Mouse (Mus musculus): ENCODE measurements at regions not wholly inside any gene's neighbourhood (a gene's known extent, or its start where the extent isn't known, plus 50 kb on each side); places are given as distances from the start of the nearest gene placed in this dataset.

DNA sequence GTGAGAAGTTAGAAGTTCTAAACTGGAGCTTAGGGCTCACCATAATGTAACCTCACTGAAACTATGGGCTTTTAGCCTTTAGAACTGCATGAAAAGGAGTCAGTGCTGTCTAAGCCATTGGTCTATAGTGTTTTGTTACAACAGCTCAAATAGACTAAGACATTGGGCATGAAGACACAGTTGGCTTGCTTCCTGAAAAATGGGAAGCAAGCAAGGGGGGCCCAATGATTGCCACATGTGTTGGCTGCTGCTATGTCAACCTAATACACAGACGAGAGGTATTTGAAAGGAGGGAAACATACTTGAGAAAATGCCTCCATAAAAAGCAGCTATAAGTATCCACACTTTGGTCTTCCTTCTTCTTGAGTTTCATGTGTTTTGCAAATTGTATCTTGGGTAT lies 935.5 kb upstream of the Car8 start:
- Histone ChIP-seq H3K4me1 (ENCODE audit: control insufficient read depth, insufficient read depth, insufficient read length, low read length) (no peaks in the 10 kb centered on the region), H3K27me3 (ENCODE audit: control insufficient read depth, insufficient read depth, low read length) (no peaks in the 10 kb centered on the region), H3K36me3 (ENCODE audit: control insufficient read depth, insufficient read depth, low read length) (no peaks in the 10 kb centered on the region), H3K4me3 (ENCODE audit: low read depth, low read length) (no peak overlapping the region), H3K27ac (ENCODE audit: insufficient read depth, low read depth, low read length) (no peak overlapping the region)
- TF ChIP-seq CTCF (IDR thresholded peaks at IDR 0.05; ENCODE audit: extremely low read depth, insufficient read length, insufficient replicate concordance, low read depth, low read length) (no peak), POLR2A (IDR thresholded peaks at IDR 0.05; ENCODE audit: low read depth, low read length) (no peak)
- 58% methylated on average over 1 of the region's 1 CpGs for WGBS

DNA sequence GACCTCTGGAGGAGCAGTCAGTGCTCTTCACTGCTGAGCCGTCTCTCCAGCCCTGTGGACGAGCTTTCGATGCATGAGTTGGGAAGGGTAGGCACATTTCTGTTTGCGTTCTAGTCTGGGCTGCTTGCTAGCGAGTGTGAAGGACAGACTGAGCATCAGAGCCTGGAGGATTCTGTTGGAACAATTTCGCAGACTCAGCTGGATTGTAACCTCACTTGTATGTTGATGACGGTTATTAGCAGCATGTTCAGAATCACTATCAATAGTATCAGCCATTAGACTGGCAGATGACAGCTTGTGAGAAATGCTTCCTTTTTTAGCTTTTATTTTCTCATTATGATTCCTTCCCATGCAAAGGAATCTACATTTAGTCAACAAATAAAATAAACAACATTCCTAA lies 923.5 kb upstream of the Car8 start:
- Histone ChIP-seq H3K27me3 (ENCODE audit: control insufficient read depth, insufficient read depth, low read length) (no peaks in the 10 kb centered on the region), H3K4me1 (ENCODE audit: control insufficient read depth, insufficient read depth, insufficient read length, low read length) (no peaks in the 10 kb centered on the region), H3K4me3 (ENCODE audit: low read depth, low read length) (no peak overlapping the region), H3K27ac (ENCODE audit: insufficient read depth, low read depth, low read length) (no peak overlapping the region), H3K36me3 (ENCODE audit: control insufficient read depth, insufficient read depth, low read length) (no peaks in the 10 kb centered on the region)
- WGBS = 82% methylated on average over 7 of the region's 7 CpGs
- TF ChIP-seq POLR2A (IDR thresholded peaks at IDR 0.05; ENCODE audit: low read depth, low read length) = no peak
- TF ChIP-seq CTCF (IDR thresholded peaks at IDR 0.05; ENCODE audit: extremely low read depth, insufficient read length, insufficient replicate concordance, low read depth, low read length) = no peak

DNA sequence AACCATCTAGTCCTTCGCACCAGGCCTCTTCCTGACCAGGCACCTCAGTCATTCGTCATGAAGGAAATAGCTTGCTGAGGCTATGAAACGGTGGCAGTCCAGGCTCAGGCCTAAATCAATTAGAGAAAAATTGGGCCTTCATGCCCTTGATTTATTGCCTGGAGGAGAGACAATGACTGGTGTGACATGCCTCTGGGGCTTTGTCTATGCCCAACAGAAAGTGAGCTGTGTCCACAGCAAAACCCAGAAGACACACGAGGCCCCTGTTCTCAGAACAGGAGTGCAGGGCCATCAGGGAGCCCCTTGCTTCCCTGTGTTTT lies 922.9 kb upstream of the Car8 start:
- TF ChIP-seq POLR2A (IDR thresholded peaks at IDR 0.05; ENCODE audit: low read depth, low read length) = no peak
- no peak for TF ChIP-seq CTCF (IDR thresholded peaks at IDR 0.05; ENCODE audit: extremely low read depth, insufficient read length, insufficient replicate concordance, low read depth, low read length)
- no peaks in the 10 kb centered on the region for H3K27me3 ChIP-seq (ENCODE audit: control insufficient read depth, insufficient read depth, low read length)
- H3K27ac ChIP-seq (ENCODE audit: insufficient read depth, low read depth, low read length) = no peak overlapping the region
- H3K4me1 ChIP-seq (ENCODE audit: control insufficient read depth, insufficient read depth, insufficient read length, low read length) = no peaks in the 10 kb centered on the region
- WGBS = 60% methylated on average over 4 of the region's 4 CpGs
- no peaks in the 10 kb centered on the region for H3K36me3 ChIP-seq (ENCODE audit: control insufficient read depth, insufficient read depth, low read length)
- no peak overlapping the region for H3K4me3 ChIP-seq (ENCODE audit: low read depth, low read length)

DNA sequence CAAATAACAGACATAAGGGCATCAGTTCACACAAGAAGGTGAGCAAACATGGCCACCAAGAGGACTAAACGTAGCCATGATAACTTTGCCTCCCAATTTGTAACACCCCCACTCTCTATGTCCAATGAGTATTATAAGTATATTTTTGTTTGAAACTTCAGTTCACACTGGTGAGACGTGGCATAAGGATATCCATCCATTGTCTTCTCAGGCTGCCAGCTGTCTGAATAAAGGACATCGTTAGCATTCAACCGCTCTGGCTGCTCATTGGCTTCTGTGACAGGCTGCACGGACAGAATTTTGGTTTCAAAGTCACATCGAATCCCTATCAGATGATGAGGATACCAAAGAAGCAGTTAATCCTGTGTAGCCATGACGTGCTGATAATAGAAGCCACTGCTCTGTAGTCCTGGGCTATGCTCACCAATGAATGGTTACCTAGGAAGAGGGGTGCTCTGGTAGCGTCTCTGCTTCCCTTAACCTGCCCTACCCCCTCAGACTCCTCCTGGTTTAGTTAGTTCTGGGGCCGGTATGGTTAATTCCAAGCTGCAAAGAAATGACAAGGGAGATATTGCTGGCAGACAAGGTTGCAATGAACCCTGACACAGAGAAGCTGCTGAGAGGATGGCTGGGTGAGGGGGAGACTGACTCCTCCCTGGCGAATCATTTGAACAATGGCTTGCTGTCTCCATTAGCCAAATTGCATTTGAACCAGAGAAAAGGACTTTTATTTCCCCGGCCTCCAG lies 922.4 kb upstream of the Car8 start:
- 79% methylated on average over 11 of the region's 11 CpGs for WGBS
- Histone ChIP-seq H3K4me3 (ENCODE audit: low read depth, low read length) (no peak overlapping the region), H3K27ac (ENCODE audit: insufficient read depth, low read depth, low read length) (no peak overlapping the region), H3K36me3 (ENCODE audit: control insufficient read depth, insufficient read depth, low read length) (no peaks in the 10 kb centered on the region), H3K4me1 (ENCODE audit: control insufficient read depth, insufficient read depth, insufficient read length, low read length) (no peaks in the 10 kb centered on the region), H3K27me3 (ENCODE audit: control insufficient read depth, insufficient read depth, low read length) (no peaks in the 10 kb centered on the region)
- TF ChIP-seq POLR2A (IDR thresholded peaks at IDR 0.05; ENCODE audit: low read depth, low read length) (no peak), CTCF (IDR thresholded peaks at IDR 0.05; ENCODE audit: extremely low read depth, insufficient read length, insufficient replicate concordance, low read depth, low read length) (no peak)

DNA sequence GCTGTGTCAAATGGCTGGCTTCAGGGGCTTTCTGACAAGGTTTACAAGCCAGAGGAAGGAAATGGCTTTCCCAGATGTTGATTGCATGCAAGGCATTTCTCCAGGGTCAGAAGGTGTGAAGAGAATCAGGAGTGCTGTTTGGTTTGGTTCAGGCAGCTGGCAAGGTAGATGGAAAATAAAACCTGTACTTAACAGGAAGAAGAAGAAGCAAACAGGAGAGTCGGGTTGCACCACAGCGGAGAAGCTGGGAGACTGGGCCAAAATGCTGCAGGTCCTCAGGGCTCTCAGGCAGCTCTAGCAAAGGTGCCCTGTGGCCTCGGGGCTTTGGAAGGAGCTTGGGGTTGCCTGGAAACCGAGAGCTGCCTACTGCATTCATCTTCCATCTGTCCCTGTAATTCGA lies 908.9 kb upstream of the Car8 start:
- Histone ChIP-seq H3K27me3 (ENCODE audit: control insufficient read depth, insufficient read depth, low read length) (no peaks in the 10 kb centered on the region), H3K36me3 (ENCODE audit: control insufficient read depth, insufficient read depth, low read length) (no peaks in the 10 kb centered on the region), H3K4me3 (ENCODE audit: low read depth, low read length) (no peak overlapping the region), H3K4me1 (ENCODE audit: control insufficient read depth, insufficient read depth, insufficient read length, low read length) (no peaks in the 10 kb centered on the region), H3K27ac (ENCODE audit: insufficient read depth, low read depth, low read length) (no peak overlapping the region)
- TF ChIP-seq POLR2A (IDR thresholded peaks at IDR 0.05; ENCODE audit: low read depth, low read length) (no peak), CTCF (IDR thresholded peaks at IDR 0.05; ENCODE audit: extremely low read depth, insufficient read length, insufficient replicate concordance, low read depth, low read length) (no peak)
- 24% methylated on average over 5 of the region's 5 CpGs for WGBS

DNA sequence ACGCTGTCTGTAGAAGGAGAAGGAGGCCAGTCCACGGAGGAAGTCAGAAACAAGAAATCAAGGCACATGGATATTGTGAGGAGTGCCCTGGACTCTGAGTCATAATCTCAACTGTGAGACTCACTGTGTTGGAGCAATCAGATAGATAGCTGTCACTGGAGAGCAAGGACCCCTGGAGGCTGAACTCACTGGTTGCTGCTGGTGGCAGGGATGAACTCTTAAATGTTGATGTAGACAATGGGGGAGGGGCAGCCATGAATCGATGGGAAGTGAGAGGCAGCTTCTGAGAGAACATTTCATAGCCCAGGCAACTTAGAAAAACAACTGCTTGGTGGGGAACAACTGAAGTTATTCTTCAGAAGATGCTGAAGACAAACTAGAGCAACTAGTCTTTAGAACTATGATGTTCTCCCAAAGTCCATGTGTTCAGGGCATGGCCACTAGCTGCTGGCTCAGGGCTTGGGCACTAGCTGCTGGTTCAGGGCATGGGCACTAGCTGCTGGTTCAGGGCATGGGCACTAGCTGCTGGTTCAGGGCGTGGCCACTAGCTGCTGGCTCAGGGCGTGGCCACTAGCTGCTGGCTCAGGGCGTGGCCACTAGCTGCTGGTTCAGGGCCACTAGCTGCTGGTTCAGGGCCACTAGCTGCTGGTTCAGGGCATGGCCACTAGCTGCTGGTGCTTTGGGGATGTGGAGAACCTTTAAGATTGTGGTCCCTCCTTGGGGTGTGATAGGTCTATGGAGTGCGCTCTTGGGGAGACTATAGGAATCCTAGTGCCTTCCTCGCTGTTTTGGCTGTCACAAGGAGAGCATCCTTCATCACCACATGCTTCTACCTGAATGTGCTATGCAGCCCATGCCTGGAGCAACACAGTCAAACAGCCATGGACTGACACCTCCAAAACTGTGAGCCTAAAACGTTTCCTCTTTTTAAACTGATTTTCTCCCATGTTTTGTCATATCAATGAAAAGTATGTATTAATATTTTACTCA lies 905.7 kb upstream of the Car8 start:
- Histone ChIP-seq H3K4me3 (ENCODE audit: low read depth, low read length) (no peak overlapping the region), H3K4me1 (ENCODE audit: control insufficient read depth, insufficient read depth, insufficient read length, low read length) (no peaks in the 10 kb centered on the region), H3K27me3 (ENCODE audit: control insufficient read depth, insufficient read depth, low read length) (no peaks in the 10 kb centered on the region), H3K27ac (ENCODE audit: insufficient read depth, low read depth, low read length) (no peak overlapping the region), H3K36me3 (ENCODE audit: control insufficient read depth, insufficient read depth, low read length) (no peaks in the 10 kb centered on the region)
- TF ChIP-seq CTCF (IDR thresholded peaks at IDR 0.05; ENCODE audit: extremely low read depth, insufficient read length, insufficient replicate concordance, low read depth, low read length) (no peak), POLR2A (IDR thresholded peaks at IDR 0.05; ENCODE audit: low read depth, low read length) (no peak)
- WGBS = 69% methylated on average over 9 of the region's 9 CpGs

DNA sequence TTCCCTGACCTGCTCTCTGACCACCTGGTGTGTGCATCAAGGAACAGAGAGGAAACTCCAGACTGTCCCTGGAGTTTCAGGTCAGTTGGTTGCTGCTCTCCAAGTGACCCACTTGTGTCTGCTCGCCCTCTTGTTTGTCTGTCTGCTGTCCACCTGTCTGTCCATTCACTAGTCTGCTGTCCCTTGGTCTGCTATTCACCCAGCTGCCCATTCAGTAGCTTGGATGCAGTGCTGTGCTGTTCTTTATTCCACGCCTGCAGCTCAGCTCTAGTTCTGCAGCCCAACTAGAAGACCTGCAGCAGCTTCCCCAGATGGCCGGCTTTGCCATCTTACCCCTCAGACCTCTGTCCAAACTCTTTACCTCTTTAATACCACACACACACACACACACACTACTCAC lies 904.2 kb upstream of the Car8 start:
- Histone ChIP-seq H3K27ac (ENCODE audit: insufficient read depth, low read depth, low read length) (no peak overlapping the region), H3K36me3 (ENCODE audit: control insufficient read depth, insufficient read depth, low read length) (no peaks in the 10 kb centered on the region), H3K4me1 (ENCODE audit: control insufficient read depth, insufficient read depth, insufficient read length, low read length) (no peaks in the 10 kb centered on the region), H3K4me3 (ENCODE audit: low read depth, low read length) (no peak overlapping the region), H3K27me3 (ENCODE audit: control insufficient read depth, insufficient read depth, low read length) (no peaks in the 10 kb centered on the region)
- no peak for TF ChIP-seq POLR2A (IDR thresholded peaks at IDR 0.05; ENCODE audit: low read depth, low read length)
- 84% methylated on average over 3 of the region's 3 CpGs for WGBS

Measured in small intestine, adult 2 months (tissue).